Mouse (Mus musculus): Measurements from ENCODE around the gene Fam20b.

The Fam20b gene

DNA sequence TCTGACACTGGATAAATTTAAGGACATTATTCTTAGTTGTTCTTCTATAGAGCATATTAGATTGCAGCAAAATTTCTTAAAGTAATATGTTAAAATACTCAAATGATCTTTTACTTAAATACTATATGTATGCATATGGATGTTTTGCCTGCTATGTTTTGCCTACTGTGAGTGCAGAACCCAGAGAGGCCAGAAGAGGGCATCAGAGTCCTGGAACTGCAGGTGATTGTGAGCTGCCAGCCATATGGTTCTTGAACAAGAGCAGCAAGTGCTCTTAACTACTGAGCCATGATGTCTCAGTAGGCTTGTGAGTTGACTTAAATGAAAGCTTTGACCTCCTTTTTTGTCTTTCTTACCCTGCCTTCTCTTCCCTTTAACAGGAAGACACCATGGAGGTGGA is 87.9 kb downstream of the Fam20b start:
- DNase-seq, result no peak

- DNase-seq, result no peak
Observed at GRCm38 (mm10) chr1:156629984-156630383, 88.9 kb downstream of the Fam20b start.
